Mouse (Mus musculus) heart, adult 2 months (tissue): ENCODE results near the gene Trpv2. TPM values are rescaled to one million over a fixed set of nuclear protein-coding genes. Genes with fewer than 3 reads are reported as not detected.
A peak's percentile ranks its signal among the peaks of the same experiment; 100 is the strongest.

Source experiments
- DNase-seq, 2 experiments: peaks; one replicate each; pipeline ENCODE4 v3.0.0; 2021
- H3K27ac ChIP-seq: fragments of 200-600 bp; 2 replicates; pipeline ENCODE4 v1.8.1; 2022
- H3K27me3 ChIP-seq: fragments of 200-500 bp; 2 replicates; pipeline ENCODE4 v1.6.1; 2012; ENCODE audit warnings: mild to moderate bottlenecking, low read length, inconsistent platforms, mixed read lengths; ENCODE audit not compliant: control insufficient read depth, insufficient read depth
- H3K36me3 ChIP-seq: fragments of 200-500 bp; 2 replicates; pipeline ENCODE4 v1.6.1; 2012; ENCODE audit warnings: low read length, inconsistent platforms; ENCODE audit not compliant: control insufficient read depth, insufficient read depth
- H3K4me1 ChIP-seq: fragments of 200-500 bp; 2 replicates; pipeline ENCODE4 v1.6.1; 2011; ENCODE audit warnings: low read length; ENCODE audit not compliant: control insufficient read depth, insufficient read depth
- H3K4me3 ChIP-seq: fragments of 200-600 bp; 2 replicates; pipeline ENCODE4 v1.8.1; 2022
- H3K79me2 ChIP-seq: fragments of 200-500 bp; replicated peaks from 2 replicates; pipeline ENCODE4 v1.6.1; 2012; ENCODE audit warnings: mild to moderate bottlenecking, inconsistent platforms, low read length, moderate library complexity, mixed read lengths; ENCODE audit not compliant: control insufficient read depth, insufficient read depth
- H3K9ac ChIP-seq: fragments of 200-500 bp; 2 replicates; pipeline ENCODE4 v1.6.1; 2012; ENCODE audit warnings: low read depth, mild to moderate bottlenecking, control low read depth, inconsistent platforms, low read length, mixed read lengths
- CTCF ChIP-seq: fragments of 200-600 bp; IDR thresholded peaks from 2 replicates; pipeline ENCODE4 v1.8.1; 2022; ENCODE audit warnings: antibody characterized with exemption, mild to moderate bottlenecking, moderate library complexity
- EP300 ChIP-seq: fragments of 200-500 bp; IDR thresholded peaks from 2 replicates; pipeline ENCODE4 v1.6.1; 2011; ENCODE audit warnings: low read depth, low read length, control low read depth; ENCODE audit not compliant: insufficient read depth
- POLR2A ChIP-seq: fragments of 200-500 bp; IDR thresholded peaks from 2 replicates; pipeline ENCODE4 v1.6.1; 2011; ENCODE audit warnings: mild to moderate bottlenecking, low read depth, low read length, control low read depth; ENCODE audit not compliant: insufficient read depth
- WGBS: fragments of 180-500 bp; shearing (Covaris S2); methylation state at CpG from one replicate; pipeline ENCODE4 v1.1.7; 2018; 5-methylcytosine and 5-hydroxymethylcytosine counted together
- intact Hi-C: fragments of 180-260 bp; cut with DNase I; formaldehyde crosslinking; loops from one replicate; pipeline ENCODE4 v1.15.1; 2025
- long read RNA-seq: library from polyadenylated mRNA; stranded (forward); transcript quantifications from one replicate; pipeline ENCODE4 v2.0.0, GENCODE M21; 2021
- polyA plus RNA-seq: library from polyadenylated mRNA; depleted of rRNA; stranded (reverse); fragments of >200 nt; gene quantifications from 2 replicates; pipeline ENCODE4 v1.2.3, GENCODE M21; 2012; rRNA removed
- total RNA-seq, 2 experiments: library from RNA; stranded (reverse); gene quantifications; 2 replicates each; pipeline ENCODE4 v1.2.3; 2021

The Trpv2 gene
- total RNA-seq (1 to 10 TPM; 2.6 to 3.5 TPM), polyA plus RNA-seq (4.6 and 5.6 TPM in 2 replicates)
- long read RNA-seq, partial matches to known transcripts, result 3 of 3 reads
- long read RNA-seq, other reads (novel, unspliced or antisense), result 0 of 3 reads

GRCm38 (mm10) chr11:62573959-62574702 lies at the start of gene Trpv2:
Gene Trpv2 (plus strand): TSS chr11:62574486.
- no peak within 1 kb of the TSS for H3K27ac ChIP-seq
- DNase-seq, result peak in 1 of 2 experiments; percentile 17
- intact Hi-C loops, result no loop called here
- H3K27me3 ChIP-seq, result no peaks in the 10 kb centered on the region
- no peaks in the 10 kb centered on the region for H3K36me3 ChIP-seq
- no peak within 1 kb of the TSS for H3K9ac ChIP-seq
- 72% methylated on average over 6 of the region's 6 CpGs for WGBS
- H3K4me1 ChIP-seq, result no peaks in the 10 kb centered on the region
- TF ChIP-seq POLR2A (no peak), EP300 (no peak), CTCF (no peak)
- H3K79me2 ChIP-seq, result no peaks in the 10 kb centered on the region
- peak within 1 kb of the TSS; percentile 54 for H3K4me3 ChIP-seq

GRCm38 (mm10) chr11:62537089-62537488 lies 37.2 kb upstream of the Trpv2 start:
- no peak overlapping the region for H3K27ac ChIP-seq
- TF ChIP-seq POLR2A, result no peak
- TF ChIP-seq CTCF, result no peak
- no peak for TF ChIP-seq EP300
- H3K27me3 ChIP-seq, result no peaks in the 10 kb centered on the region
- intact Hi-C loops, result loop anchor here (5.0 kb wide), 1 partner anchor 40 kb away; no protein-coding TSS in a partner anchor
- H3K36me3 ChIP-seq, result no peaks in the 10 kb centered on the region
- H3K79me2 ChIP-seq, result no peaks in the 10 kb centered on the region; the same call in 1 of the 2 replicates
- H3K9ac ChIP-seq, result no peak overlapping the region
- peaks cover 3% of the 10 kb centered on the region for H3K4me1 ChIP-seq
- 98% methylated on average over 8 of the region's 8 CpGs for WGBS
- H3K4me3 ChIP-seq, result no peak overlapping the region
- no peak for DNase-seq

GRCm38 (mm10) chr11:62537590-62537989 lies 36.7 kb upstream of the Trpv2 start:
- DNase-seq, result no peak
- TF ChIP-seq POLR2A (no peak), CTCF (no peak), EP300 (no peak)
- no peaks in the 10 kb centered on the region for H3K36me3 ChIP-seq
- H3K27me3 ChIP-seq, result no peaks in the 10 kb centered on the region
- H3K4me3 ChIP-seq, result no peak overlapping the region
- H3K4me1 ChIP-seq, result peaks cover 3% of the 10 kb centered on the region
- 82% methylated on average over 7 of the region's 7 CpGs for WGBS
- no peak overlapping the region for H3K9ac ChIP-seq
- intact Hi-C loops, result loop anchor here (5.0 kb wide), 1 partner anchor 40 kb away; no protein-coding TSS in a partner anchor
- no peak overlapping the region for H3K27ac ChIP-seq
- H3K79me2 ChIP-seq, result no peaks in the 10 kb centered on the region; the same call in 1 of the 2 replicates

- Histone ChIP-seq H3K4me1 (peaks cover 3% of the 10 kb centered on the region), H3K79me2 (no peaks in the 10 kb centered on the region; the same call in 1 of the 2 replicates), H3K27ac (peak overlapping the region; percentile 69), H3K4me3 (peak overlapping the region; percentile 80), H3K9ac (peak overlapping the region; percentile 99), H3K36me3 (no peaks in the 10 kb centered on the region), H3K27me3 (no peaks in the 10 kb centered on the region)
- WGBS, result under 1% methylated on average over 60 of the region's 73 CpGs
- intact Hi-C loops, result loop anchor here (5.0 kb wide), 1 partner anchor 39 kb away; no protein-coding TSS in a partner anchor
- peak; percentile 78 for DNase-seq
- TF ChIP-seq CTCF (peak; percentile 35), POLR2A (no peak)
These were observed 35.8 kb upstream of the Trpv2 start for GRCm38 (mm10) chr11:62538321-62539088.

GRCm38 (mm10) chr11:62539089-62539890 lies 35.0 kb upstream of the Trpv2 start, which contains the start of gene Cenpv:
Gene Cenpv (minus strand): TSS chr11:62539261.
- peak within 1 kb of the TSS; percentile 80 for H3K4me3 ChIP-seq
- WGBS, result 8% methylated on average over 57 of the region's 57 CpGs
- H3K4me1 ChIP-seq, result peaks cover 3% of the 10 kb centered on the region
- peak within 1 kb of the TSS; percentile 99 for H3K9ac ChIP-seq
- DNase-seq, result peak; percentile 86 to 87
- TF ChIP-seq POLR2A, result no peak
- no peak for TF ChIP-seq EP300
- no peak for TF ChIP-seq CTCF
- intact Hi-C loops, result loop anchor here (5.0 kb wide), 1 partner anchor 38 kb away; no protein-coding TSS in a partner anchor
- H3K27me3 ChIP-seq, result no peaks in the 10 kb centered on the region
- H3K79me2 ChIP-seq, result no peaks in the 10 kb centered on the region; the same call in 1 of the 2 replicates
- peak within 1 kb of the TSS; percentile 69 for H3K27ac ChIP-seq
- no peaks in the 10 kb centered on the region for H3K36me3 ChIP-seq
